Mouse (Mus musculus) frontal cortex, postnatal 14 days (tissue): ENCODE results near the gene Ddn.

Experiments used
- DNase-seq, 2 experiments: peaks; one replicate each; pipeline ENCODE4 v3.0.0; 2022; ENCODE audit warnings: low spot score in 2 of 2

The Ddn gene

DNA sequence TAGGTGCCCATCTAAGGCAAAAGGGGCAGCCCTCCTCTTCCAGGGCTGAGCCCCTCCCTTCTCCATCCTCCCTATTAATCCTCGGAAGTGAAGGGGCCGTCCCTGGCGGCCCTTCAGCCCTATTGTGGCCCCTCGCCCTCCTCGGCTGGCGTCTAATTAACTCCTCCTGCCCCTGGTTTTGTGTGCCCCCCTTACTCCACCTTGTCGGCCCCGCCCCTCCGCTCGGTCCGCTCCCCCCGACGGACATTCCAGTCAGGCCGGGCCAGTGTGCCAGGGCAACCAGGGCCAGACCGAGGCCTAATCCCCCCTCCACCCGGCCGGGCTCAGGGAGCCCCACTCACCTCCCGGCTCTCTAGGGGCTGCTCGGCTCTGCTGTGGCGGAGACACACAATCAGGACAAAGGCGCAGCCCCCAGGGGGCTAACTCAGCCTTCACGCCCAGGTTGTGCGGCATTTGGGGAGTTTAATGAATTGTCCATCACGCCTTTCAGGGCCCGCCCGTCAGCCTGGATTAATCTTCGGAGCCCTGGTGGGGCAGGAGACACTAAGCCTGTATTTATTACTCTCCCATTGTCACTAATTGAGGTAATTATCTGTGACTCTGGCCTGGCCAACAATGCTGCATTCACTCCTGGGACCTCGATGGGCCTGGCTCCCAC is 11.3 kb downstream of the Ddn start:
- no peak for DNase-seq

DNA sequence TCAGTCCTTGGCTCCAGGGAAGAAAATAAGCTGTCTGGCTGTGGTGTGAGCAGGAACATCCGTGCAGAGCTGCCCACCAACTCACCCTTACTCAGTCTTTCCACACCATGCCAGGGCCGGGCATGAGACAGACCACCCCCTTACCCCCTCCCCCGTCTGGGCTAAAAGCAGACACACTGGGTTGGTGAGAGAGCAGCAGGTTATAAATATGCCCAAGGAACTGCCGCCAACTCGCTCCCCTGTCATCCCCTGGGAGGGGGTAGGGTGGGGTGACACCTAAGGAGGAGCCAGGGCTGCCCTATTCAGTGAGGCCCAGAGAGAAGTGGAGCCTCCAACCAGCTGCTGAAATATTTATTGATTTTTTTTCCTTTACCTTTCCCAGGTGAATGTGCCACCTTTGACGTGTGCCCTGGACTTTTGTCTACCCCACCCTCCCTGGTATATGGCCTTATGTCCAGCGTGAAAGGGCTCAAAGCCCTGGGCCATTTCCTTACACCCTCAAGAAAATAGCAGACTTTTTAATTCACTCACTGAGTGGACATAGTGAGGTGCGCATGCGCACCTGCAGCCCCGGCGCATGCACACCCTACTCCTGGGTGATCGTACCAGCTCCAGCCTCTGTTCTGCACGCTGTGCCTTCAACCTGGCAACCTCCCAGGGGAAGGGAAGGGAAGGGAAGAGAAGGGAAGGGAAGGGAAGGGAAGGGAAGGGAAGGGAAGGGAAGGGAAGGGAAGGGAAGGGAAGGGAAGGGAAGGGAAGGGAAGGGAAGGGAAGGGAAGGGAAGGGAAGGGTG is 12.3 kb downstream of the Ddn start:
- no peak for DNase-seq

DNA sequence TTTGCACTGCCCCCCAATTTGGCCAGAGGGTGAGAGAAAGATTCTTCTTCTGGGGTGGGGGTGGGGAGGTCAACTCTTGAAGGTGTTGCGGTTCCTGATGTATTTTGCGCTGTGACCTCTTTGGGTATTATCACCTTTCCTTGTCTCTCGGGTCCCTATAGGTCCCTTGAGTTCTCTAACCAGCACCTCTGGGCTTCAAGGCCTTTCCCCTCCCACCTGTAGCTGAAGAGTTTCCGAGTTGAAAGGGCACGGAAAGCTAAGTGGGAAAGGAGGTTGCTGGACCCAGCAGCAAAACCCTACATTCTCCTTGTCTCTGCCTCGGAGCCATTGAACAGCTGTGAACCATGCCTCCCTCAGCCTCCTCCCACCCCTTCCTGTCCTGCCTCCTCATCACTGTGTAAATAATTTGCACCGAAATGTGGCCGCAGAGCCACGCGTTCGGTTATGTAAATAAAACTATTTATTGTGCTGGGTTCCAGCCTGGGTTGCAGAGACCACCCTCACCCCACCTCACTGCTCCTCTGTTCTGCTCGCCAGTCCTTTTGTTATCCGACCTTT is 16.1 kb downstream of the Ddn start:
- DNase-seq, result no peak

DNA sequence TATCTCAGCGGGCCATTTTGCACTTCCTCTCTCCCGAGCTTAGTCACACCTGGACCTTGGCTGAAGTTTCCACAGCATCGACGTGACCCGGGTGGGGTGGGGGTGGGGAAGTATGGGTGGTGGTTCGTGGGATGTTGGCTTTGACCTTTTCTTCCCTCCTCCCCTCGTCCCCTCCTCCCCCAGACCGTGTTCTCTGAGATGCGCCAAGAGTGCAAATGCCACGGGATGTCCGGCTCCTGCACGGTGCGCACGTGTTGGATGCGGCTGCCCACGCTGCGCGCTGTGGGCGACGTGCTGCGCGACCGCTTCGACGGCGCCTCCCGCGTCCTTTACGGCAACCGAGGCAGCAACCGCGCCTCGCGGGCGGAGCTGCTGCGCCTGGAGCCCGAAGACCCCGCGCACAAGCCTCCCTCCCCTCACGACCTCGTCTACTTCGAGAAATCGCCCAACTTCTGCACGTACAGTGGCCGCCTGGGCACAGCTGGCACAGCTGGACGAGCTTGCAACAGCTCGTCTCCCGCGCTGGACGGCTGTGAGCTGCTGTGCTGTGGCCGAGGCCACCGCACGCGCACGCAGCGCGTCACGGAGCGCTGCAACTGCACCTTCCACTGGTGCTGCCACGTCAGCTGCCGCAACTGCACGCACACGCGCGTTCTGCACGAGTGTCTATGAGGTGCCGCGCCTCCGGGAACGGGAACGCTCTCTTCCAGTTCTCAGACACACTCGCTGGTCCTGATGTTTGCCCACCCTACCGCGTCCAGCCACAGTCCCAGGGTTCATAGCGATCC is 16.9 kb downstream of the Ddn start:
- no peak for DNase-seq

DNA sequence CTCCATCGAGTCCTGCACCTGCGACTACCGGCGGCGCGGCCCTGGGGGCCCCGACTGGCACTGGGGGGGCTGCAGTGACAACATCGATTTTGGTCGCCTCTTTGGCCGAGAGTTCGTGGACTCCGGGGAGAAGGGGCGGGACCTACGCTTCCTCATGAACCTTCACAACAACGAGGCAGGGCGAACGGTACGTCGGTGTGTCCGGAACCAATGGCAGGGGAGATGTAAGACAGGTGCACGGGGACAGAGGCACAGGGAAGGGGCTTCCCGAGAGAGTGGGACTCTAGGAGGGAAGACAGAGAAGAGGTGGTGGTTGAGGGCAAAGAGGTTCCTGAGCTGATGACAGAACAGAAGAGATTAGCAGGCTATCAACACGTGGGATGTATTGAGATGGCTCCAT is 17.5 kb downstream of the Ddn start:
- DNase-seq, result no peak

DNA sequence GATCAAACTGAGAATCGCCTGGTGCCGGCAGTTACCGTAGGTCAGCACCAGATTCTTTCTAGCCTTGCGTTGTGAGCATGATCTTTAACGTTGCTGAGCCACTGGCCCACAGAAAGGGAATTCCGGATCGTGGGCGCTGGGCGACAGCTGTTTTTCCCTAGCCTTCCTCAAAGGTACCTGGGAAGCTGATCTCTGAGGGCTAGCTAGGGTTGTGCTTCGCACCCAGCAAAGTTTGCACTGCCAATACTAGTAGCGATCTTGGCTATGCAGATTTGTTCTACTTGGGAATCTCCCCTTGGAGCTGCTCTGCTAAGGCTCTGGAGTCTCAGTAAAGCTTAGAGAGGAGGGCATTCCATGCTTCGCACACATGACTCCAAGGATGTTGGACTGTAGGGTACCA is 18.1 kb downstream of the Ddn start:
- DNase-seq, result no peak

DNA sequence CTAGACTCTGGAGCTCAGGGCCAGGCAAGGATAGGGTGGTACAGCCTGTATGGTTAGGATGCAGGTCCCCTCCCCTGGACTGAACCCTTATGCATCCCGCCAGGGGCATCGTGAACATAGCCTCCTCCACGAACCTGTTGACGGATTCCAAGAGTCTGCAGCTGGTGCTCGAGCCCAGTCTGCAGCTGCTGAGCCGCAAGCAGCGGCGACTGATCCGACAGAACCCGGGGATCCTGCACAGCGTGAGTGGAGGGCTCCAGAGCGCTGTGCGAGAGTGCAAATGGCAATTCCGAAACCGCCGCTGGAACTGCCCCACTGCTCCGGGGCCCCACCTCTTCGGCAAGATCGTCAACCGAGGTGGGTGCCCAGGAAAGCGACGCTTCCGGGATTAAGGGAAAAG is 18.5 kb downstream of the Ddn start:
- no peak for DNase-seq

DNA sequence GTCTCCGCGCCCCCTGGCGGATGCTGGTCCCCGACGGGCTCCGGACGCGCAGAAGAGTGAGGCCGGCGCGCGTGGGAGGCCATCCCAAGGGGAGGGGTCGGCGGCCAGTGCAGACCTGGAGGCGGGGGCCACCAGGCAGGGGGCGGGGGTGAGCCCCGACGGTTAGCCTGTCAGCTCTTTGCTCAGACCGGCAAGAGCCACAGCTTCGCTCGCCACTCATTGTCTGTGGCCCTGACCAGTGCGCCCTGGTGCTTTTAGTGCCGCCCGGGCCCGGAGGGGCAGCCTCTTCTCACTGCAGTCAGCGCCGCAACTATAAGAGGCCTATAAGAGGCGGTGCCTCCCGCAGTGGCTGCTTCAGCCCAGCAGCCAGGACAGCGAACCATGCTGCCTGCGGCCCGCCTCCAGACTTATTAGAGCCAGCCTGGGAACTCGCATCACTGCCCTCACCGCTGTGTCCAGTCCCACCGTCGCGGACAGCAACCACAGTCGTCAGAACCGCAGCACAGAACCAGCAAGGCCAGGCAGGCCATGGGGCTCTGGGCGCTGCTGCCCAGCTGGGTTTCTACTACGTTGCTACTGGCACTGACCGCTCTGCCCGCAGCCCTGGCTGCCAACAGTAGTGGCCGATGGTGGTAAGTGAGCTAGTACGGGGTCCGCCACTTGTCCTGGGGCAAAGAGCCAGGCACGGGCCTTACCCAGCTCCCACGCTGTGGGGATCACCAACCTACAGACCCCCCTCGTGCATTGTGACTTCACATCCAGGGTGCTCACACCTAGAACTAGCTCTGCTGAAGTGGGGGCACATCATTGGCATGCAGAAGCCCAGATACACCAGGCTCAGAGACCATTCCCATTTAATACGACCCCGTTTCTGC is 19.4 kb downstream of the Ddn start, which contains the start of gene Wnt1:
TSS of gene Wnt1 (plus strand) at position 197 of the 875 bp plus-strand sequence.
- DNase-seq, result no peak

DNA sequence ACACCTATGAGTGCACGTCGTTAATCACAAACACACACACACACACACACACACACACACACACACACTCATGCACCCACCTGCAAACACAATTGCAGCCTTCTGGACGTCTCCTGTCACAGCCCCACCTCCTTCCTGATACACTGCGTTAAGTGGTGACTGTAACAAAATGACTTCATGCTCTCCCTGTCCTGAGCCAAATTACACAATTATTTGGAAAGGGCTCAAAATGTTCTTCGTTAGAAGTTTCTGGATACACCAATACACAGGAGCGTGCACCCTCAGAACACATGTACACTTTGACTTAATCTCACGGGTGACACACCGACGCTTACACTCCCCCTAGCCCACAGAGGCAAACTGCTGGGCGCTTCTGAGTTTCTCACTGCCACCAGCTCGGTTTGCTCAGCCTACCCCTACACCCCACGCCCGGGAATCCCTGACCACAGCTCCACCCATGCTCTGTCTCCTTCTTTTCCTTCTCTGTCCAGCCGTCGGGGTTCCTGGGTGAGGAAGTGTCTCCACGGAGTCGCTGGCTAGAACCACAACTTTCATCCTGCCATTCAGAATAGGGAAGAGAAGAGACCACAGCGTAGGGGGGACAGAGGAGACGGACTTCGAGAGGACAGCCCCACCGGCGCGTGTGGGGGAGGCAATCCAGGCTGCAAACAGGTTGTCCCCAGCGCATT is 20.2 kb downstream of the Ddn start:
- DNase-seq, result no peak

DNA sequence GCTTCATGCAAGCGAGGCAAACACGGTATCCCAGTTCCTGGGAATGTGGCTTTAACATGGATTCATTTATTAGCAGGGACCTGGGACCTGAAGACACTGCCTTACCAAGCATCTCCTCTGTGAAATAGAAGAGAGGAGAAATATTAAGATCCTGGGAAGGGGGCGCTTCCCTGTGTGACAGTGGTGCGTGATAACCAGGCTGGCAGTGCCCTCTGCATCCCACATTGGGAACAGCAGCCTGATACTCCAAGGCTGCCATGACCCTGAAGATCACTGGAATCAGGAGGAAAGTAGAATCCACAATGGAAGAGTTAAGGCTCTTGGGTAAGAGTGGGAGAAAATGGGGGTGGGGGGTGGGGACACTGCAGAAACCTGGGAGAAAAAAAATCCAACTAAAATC is 21.4 kb downstream of the Ddn start:
- no peak for DNase-seq

DNA sequence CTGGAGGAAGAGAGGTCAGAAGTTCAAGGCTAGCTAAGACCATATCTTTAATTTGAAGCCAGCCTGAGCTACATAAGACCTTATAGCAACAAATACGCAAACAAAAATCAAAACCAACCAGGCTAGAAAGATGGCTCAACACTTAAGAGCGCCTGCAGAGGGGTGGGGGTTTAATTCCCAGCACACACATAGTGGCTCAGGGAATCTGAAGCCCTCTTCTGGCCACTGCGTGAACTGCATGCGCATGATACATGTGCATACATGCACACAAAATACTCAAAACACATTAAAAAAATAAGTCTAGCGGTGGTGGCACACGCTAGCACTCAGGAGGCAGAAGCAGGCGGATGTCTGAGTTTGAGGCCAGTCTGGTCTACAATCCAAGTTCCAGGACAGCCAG is 23.5 kb downstream of the Ddn start:
- DNase-seq, result no peak

DNA sequence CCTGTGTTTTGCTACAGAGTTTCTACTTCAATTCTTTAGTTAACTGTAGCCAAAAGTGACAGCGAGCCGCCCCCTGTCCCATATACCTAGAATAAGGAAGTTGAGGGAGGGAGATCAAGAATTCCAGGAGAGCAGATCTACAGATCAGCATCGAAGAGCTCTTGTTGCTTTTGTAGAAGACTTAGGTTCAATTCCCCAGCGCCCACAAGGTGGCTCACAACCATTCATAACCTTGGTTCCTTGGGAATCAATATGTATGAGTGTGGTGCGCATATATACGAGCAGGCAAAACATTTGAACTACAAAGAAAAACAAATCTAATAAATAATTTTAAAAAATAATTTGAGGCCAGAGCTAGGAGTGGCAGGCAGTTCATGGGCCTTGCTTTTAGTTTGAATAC is 28.1 kb downstream of the Ddn start:
- no peak for DNase-seq

DNA sequence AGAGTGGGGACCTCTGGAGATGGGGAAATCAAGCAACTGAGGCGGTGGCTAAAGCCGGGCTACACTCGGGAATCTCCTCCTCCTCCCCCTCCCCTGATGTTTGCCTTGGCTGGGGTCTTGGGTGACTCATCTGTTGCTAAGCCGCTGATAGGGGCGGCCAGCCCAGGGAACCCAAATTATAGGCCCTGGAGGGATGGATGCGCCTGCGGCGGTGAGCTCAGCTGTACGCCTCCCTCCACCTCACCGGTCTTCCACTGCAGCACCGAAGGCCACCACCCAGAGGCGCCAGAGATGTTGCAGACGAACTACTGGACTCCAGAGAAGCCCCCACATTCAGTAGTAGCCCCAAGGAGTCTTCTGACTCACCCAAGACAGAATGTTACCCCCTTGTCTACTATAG is 28.7 kb downstream of the Ddn start:
- no peak for DNase-seq

DNA sequence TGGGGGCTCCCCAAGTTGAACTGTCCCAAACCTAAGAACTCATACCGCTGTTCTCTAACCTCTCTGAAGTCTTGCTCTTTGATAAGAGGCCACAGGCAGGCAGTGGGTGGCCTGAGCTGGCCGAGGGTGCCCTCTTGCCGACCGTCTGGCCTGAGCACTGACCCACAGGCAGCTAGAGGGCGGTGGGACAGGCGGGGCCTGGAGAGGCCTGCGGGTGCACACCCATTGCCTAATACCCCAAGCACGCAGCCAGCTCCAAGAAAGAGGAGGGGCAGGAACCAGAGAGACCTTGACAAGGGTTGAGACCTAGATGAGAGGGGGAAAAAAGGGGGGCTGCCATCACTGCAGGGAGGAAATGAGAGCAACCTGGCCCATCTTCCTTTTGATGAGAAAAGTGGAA is 29.2 kb downstream of the Ddn start:
- no peak for DNase-seq

DNA sequence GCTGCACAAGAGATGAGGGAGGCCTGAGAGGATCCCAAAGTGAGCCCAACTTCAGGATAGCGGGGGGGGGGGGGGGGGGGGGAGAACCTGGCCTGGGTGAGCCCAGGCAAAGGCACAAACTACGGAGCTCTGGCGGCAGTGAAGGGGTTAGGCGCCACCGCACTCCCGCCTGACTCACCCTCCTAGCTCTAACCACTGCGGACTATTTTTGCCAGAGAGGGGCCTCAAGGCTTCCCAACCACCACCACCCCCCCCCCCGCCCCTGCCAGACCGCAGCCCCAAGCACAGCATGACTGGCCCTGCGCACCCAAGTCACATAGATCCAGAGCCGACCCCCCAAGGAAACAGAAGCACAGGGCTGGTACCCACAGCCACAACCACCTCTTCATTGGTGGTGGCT is 30.5 kb downstream of the Ddn start:
- DNase-seq, result no peak

DNA sequence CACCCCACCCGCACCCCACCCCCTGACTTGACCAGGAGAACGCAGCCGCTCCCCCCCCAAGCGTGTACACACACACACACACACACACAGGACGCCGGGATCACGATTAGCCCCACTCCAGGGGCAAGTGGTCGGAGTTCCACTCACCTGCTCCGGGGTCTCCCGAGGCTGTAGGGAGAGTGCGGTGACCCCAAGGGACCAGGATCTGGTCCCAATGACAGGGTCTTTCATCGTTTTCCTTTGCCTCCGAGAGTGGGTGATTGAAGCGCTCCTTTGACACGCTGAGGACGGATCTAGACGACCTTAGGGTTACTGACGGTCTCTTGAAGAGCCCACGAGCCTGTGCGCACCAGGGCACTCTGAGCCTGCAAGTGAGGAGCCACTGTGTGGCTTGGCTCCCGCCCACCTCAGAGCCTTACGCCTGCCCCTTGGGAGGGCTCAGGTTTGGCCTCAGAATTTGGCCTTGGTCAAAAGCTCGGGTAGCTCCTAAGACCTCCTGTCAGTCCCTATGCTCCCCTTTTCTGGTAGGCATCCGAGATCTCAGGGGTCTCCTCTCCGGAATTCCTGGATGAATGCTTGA is 31.0 kb downstream of the Ddn start:
- DNase-seq, result no peak

DNA sequence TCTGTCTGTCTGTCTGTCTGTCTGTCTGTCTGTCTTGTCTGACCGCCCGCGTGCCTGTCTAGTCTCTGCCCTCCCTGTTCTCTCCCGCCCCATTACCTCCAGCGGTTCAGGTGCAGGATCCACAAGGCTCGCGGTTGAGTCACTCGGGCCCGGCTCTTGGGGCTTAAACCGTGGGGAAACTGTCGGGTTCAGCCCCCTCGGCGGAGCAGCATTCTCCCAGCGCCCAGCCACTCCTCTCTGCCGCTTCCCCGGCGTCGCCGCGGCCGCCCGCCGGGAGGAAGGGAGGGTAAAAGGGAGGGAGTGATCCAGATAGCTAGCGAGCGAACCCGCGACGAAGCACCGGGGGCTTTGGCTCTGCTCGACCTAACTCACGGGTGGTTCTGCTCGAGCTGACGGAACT is 31.5 kb downstream of the Ddn start, which contains the start of gene Wnt10b:
TSS of gene Wnt10b (minus strand) at position 389 of the 400 bp plus-strand sequence.
- no peak for DNase-seq

DNA sequence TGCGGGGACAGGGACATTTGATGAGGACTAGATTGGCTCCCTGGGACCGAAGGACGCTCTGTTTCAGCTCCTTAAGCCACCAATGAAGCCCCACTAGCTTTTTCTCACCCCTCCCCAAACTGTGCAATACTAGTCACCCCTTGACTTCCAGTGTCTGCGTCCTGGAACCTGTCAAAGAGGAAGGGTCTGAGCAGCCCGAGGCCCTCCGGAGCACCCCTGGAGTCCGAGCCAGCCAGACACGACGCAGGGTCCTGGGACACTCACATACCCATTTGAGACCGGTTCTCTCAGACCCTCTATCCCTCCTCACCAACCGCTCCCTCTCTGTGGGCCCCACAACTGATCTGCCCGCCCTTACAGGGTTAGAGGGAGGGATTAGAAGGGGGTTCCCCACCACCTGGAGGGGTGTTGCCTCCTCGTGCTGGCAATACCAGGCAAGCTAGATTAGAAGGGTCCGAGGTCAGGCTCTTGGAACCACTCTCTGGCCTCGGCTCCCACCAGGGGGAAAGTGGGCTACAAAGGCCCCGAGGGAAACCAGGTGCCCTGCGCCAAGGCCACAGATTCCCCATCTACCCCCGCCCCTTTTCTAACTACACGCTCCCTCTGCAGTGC is 32.2 kb downstream of the Ddn start:
- DNase-seq, result no peak

DNA sequence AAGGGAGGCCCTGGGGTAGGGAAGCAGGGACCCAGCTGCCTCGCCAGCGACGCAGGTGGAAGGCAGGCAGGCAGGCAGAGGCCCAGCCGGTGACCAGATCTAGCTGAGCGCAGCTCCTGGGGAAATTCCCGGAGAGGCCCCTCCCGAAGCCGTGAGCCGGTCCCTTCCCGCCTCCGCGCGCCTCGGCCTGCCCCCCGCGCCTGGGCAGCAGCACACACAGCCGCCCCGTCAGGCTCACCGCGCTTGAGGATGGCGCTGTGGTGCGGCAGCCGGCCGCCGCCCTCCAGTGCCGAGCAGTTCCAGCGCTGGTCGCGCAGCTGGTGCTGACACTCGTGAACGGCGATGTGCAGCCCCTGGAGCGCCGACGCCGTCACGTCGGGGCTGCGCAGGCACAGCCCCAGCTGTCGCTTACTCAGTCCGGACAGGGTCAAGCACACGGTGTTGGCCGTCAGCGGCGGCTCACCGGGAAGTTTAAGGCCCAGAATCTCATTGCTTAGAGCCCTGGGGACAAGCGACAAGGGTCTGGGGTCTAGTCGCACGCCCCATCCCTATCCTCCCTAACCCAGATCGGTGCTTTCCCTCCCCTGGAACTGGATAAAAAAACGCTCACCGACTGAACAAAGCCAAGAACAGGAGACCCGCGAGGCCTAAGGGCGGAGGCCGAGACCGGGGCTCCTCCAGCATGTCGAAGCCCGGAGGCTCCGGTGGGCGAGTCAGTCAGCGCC is 32.8 kb downstream of the Ddn start:
- DNase-seq, result no peak
